Mouse (Mus musculus): ENCODE data around the gene Pitpnm1.

DNA sequence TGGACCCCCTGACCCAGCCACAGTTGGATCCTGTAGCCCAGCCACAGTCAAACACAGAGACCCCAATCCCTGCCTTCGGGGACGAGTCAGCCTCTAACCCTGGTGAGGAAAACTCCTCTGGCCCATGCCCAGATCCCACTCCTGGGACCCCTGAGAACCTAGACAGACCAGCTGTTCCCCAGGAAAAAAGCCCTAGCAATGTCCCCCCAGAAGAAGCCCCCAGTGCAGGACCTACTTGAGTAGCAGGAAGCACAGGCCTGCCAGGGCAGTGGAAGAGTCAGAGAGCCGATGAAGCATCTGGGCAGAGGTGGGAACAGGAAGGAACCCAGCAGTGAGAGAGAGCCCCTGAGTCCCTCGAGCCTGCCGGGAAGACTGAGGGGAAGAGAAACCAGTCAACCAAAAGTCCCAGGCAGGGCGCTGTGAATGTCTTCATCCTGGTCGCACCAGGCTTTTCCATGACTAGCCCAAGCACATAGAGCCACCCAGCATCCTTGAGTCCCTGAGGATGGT is 44.0 kb downstream of the Pitpnm1 start, which contains the start of gene Cabp4:
- TF ChIP-seq CTCF (IDR thresholded peaks at IDR 0.05; ENCODE audit: borderline replicate concordance, control insufficient read depth, extremely low read depth, insufficient read depth, low read length, poor library complexity): no peak
- no peak for TF ChIP-seq POLR2A (IDR thresholded peaks at IDR 0.05; ENCODE audit: control insufficient read depth, extremely low read depth, insufficient read depth, low read length, poor library complexity)
